Mouse (Mus musculus): ENCODE measurements around the gene Pomt1. TPM values are rescaled to one million over a fixed set of nuclear protein-coding genes. Genes with fewer than 3 reads are reported as not detected.
"Not testable (repeated sequence)": the region's sequence is repeated elsewhere in the genome, so short reads cannot be mapped to it uniquely, and the experiment has no call there.

The Pomt1 gene
- polyA plus RNA-seq, 1 experiment from 2014 or later = 26.8 TPM

GRCm38 (mm10) chr2:32295842-32296241, 59.5 kb downstream of the Pomt1 start:
- not testable (repeated sequence) for H3K9me3 ChIP-seq (ENCODE audit: control insufficient read depth, low read length); H3K9ac ChIP-seq (ENCODE audit: low read depth, low read length); H3K27me3 ChIP-seq (ENCODE audit: control insufficient read depth, insufficient read depth, low read length); H3K4me2 ChIP-seq (replicated peaks; ENCODE audit: low read depth, low read length); ATAC-seq (ENCODE audit: low FRiP score); H3K36me3 ChIP-seq (ENCODE audit: control insufficient read depth, insufficient read depth, low read length); H3K4me3 ChIP-seq (ENCODE audit: low read depth, low read length); DNase-seq (ENCODE audit: low spot score); H3K27ac ChIP-seq (ENCODE audit: low read depth, low read length); H3K4me1 ChIP-seq (replicated peaks; ENCODE audit: control insufficient read depth, insufficient read depth, low read length)
- WGBS = 87% methylated on average over 2 of the region's 2 CpGs

DNA sequence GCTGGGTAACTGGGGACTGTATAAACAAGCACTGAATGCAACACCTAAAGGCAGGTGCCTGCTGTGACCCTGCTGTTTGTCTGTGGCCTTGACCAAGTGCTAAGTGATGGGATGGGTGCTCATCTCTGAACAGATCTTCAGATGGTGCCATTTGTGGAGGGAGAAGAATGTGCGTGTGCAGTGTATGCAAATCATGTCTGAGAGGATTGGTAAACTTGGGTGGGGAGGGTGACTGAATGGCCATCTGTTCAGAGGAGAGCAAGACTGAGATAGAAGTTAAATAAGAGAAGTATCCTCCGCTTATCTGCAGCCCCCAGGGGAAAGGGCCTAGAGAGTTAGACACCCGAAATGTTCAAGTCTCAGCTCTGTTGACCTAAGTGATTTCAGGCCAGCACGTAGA, 63.1 kb downstream of the Pomt1 start:
- Histone ChIP-seq H3K4me1 (replicated peaks; ENCODE audit: control insufficient read depth, insufficient read depth, low read length) (no peaks in the 10 kb centered on the region), H3K36me3 (ENCODE audit: control insufficient read depth, insufficient read depth, low read length) (0 out of 2 replicates have a peak, but pooled peaks cover 3% of the 10 kb centered on the region), H3K27me3 (ENCODE audit: control insufficient read depth, insufficient read depth, low read length) (no peaks in the 10 kb centered on the region), H3K4me3 (ENCODE audit: low read depth, low read length) (no peak overlapping the region), H3K9ac (ENCODE audit: low read depth, low read length) (no peak overlapping the region), H3K4me2 (replicated peaks; ENCODE audit: low read depth, low read length) (no peak overlapping the region), H3K9me3 (ENCODE audit: control insufficient read depth, low read length) (no peaks in the 10 kb centered on the region), H3K27ac (ENCODE audit: low read depth, low read length) (no peak overlapping the region)
- DNase-seq (ENCODE audit: low spot score) (no peak), ATAC-seq (ENCODE audit: low FRiP score) (no peak)
- 88% methylated on average over 4 of the region's 4 CpGs for WGBS

DNA sequence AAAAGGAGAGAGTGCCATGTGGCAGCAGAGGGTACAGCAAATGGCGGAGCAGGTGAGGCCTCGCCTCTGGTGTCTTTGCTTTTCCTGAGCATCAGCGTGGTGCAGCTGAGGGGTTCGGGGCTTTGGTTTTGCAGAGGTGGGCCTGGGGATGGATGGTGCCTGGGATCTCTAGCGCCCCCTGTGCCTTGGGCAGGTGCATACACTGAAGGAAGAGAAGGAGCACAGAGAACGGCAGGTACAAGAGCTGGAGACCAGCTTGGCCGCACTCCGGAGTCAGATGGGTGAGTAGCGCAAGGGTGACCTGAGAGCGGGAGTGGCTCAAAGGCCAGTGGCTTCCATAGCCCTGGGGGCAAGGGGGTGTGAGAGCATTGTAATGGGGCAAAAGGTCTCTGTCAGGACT, 66.6 kb downstream of the Pomt1 start:
- ATAC-seq (ENCODE audit: low FRiP score) (no peak), DNase-seq (ENCODE audit: low spot score) (no peak)
- Histone ChIP-seq H3K4me2 (replicated peaks; ENCODE audit: low read depth, low read length) (no peak overlapping the region), H3K36me3 (ENCODE audit: control insufficient read depth, insufficient read depth, low read length) (peaks cover 14% of the 10 kb centered on the region; the same call in 1 of the 2 replicates), H3K27me3 (ENCODE audit: control insufficient read depth, insufficient read depth, low read length) (no peaks in the 10 kb centered on the region), H3K4me3 (ENCODE audit: low read depth, low read length) (no peak overlapping the region), H3K9me3 (ENCODE audit: control insufficient read depth, low read length) (no peaks in the 10 kb centered on the region), H3K27ac (ENCODE audit: low read depth, low read length) (no peak overlapping the region), H3K4me1 (replicated peaks; ENCODE audit: control insufficient read depth, insufficient read depth, low read length) (no peaks in the 10 kb centered on the region), H3K9ac (ENCODE audit: low read depth, low read length) (no peak overlapping the region)
- 92% methylated on average over 10 of the region's 10 CpGs for whole genome bisulfite sequencing

DNA sequence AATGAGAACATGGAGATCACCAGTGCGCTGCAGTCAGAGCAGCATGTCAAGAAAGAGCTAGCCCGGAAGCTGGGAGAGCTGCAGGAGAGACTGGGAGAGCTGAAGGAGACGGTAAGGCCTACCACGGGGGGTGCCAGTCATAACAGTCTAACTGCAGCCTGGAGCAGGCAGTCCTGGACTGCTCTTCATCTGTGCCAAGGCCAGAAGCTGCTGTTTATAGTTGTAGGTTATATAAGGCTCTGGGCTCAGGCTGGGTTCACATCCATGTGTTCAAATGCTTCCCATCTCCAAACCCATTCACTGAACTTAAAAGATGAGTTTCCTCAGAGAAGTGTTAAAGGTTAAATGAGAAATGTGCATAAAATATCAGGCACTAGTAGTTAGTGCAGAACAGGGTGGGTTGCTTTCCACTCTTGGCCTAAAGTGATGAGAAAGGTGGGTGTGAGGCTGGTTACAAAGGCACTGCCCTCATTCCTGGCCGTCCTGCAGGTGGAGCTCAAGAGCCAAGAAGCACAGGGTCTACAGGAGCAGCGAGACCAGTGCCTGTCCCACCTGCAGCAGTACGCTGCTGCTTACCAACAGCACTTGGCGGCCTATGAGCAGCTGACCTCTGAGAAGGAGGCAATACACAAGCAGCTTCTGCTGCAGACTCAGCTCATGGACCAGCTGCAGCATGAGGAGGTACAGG, 67.9 kb downstream of the Pomt1 start:
- Histone ChIP-seq H3K9me3 (ENCODE audit: control insufficient read depth, low read length) (no peaks in the 10 kb centered on the region), H3K4me1 (replicated peaks; ENCODE audit: control insufficient read depth, insufficient read depth, low read length) (no peaks in the 10 kb centered on the region), H3K27ac (ENCODE audit: low read depth, low read length) (no peak overlapping the region), H3K27me3 (ENCODE audit: control insufficient read depth, insufficient read depth, low read length) (no peaks in the 10 kb centered on the region), H3K4me3 (ENCODE audit: low read depth, low read length) (no peak overlapping the region), H3K4me2 (replicated peaks; ENCODE audit: low read depth, low read length) (no peak overlapping the region), H3K36me3 (ENCODE audit: control insufficient read depth, insufficient read depth, low read length) (peaks cover 11% of the 10 kb centered on the region; the same call in 1 of the 2 replicates), H3K9ac (ENCODE audit: low read depth, low read length) (no peak overlapping the region)
- ATAC-seq (ENCODE audit: low FRiP score) = no peak
- peak; percentile 71 for DNase-seq (ENCODE audit: low spot score)
- WGBS = 65% methylated on average over 8 of the region's 8 CpGs

Other genes starting within 250 kb of the Pomt1 start
- 0.91 and 1.3 TPM in 2 replicates for gene Fam78a, start 151.7 kb upstream of the Pomt1 start, polyA plus RNA-seq (2014; fragmentation: Nextera tagmentation; extraction: Ambion mirVana)
- gene Plpp7, start 141.1 kb upstream of the Pomt1 start, polyA plus RNA-seq (2014; fragmentation: Nextera tagmentation; extraction: Ambion mirVana) = 5.5 and 7.5 TPM in 2 replicates
- 57.6 and 69.0 TPM in 2 replicates for gene Prrc2b, start 85.5 kb upstream of the Pomt1 start, polyA plus RNA-seq (2014; fragmentation: Nextera tagmentation; extraction: Ambion mirVana)
- gene Uck1, start 23.6 kb downstream of the Pomt1 start, polyA plus RNA-seq (2014; fragmentation: Nextera tagmentation; extraction: Ambion mirVana) = 56.0 and 64.1 TPM in 2 replicates
- 14.6 and 17.7 TPM in 2 replicates for gene Golga2, start 50.8 kb downstream of the Pomt1 start, polyA plus RNA-seq (2014; fragmentation: Nextera tagmentation; extraction: Ambion mirVana)
- gene Swi5, start 51.5 kb downstream of the Pomt1 start, polyA plus RNA-seq (2014; fragmentation: Nextera tagmentation; extraction: Ambion mirVana) = 185 and 378 TPM in 2 replicates
- 42.4 and 49.0 TPM in 2 replicates for gene Ciz1, start 115.7 kb downstream of the Pomt1 start, polyA plus RNA-seq (2014; fragmentation: Nextera tagmentation; extraction: Ambion mirVana)
- gene Dnm1, start 116.7 kb downstream of the Pomt1 start, polyA plus RNA-seq (2014; fragmentation: Nextera tagmentation; extraction: Ambion mirVana) = 17.4 and 22.6 TPM in 2 replicates
- gene 1110008P14Rik, start 145.3 kb downstream of the Pomt1 start, polyA plus RNA-seq (2014; fragmentation: Nextera tagmentation; extraction: Ambion mirVana) = 62.1 and 62.7 TPM in 2 replicates
- gene Lcn2, start 151.7 kb downstream of the Pomt1 start, polyA plus RNA-seq (2014; fragmentation: Nextera tagmentation; extraction: Ambion mirVana) = 0.19 TPM in 1 of 2 replicates, not detected in the other
- 30.2 and 30.8 TPM in 2 replicates for gene Ptges2, start 159.3 kb downstream of the Pomt1 start, polyA plus RNA-seq (2014; fragmentation: Nextera tagmentation; extraction: Ambion mirVana)
- 5.2 and 6.0 TPM in 2 replicates for gene Naif1, start 213.9 kb downstream of the Pomt1 start, polyA plus RNA-seq (2014; fragmentation: Nextera tagmentation; extraction: Ambion mirVana)
- gene Slc25a25, start 214.9 kb downstream of the Pomt1 start, polyA plus RNA-seq (2014; fragmentation: Nextera tagmentation; extraction: Ambion mirVana) = 19.5 and 28.4 TPM in 2 replicates